Mouse (Mus musculus): Measurements from ENCODE around the gene Fat3.

- no peak for TF ChIP-seq CTCF (conservative IDR thresholded peaks at IDR 0.05; ENCODE audit: insufficient read depth, insufficient read length, low read depth, low read length)
- no peak for TF ChIP-seq POLR2A (IDR thresholded peaks at IDR 0.05; ENCODE audit: low read depth, low read length)
Observed at GRCm38 (mm10) chr9:16440638-16441037, 60.4 kb downstream of the Fat3 start.

Measured in kidney, adult 2 months (tissue).